Mouse (Mus musculus): Measurements from ENCODE around the gene Gm12394.

DNA sequence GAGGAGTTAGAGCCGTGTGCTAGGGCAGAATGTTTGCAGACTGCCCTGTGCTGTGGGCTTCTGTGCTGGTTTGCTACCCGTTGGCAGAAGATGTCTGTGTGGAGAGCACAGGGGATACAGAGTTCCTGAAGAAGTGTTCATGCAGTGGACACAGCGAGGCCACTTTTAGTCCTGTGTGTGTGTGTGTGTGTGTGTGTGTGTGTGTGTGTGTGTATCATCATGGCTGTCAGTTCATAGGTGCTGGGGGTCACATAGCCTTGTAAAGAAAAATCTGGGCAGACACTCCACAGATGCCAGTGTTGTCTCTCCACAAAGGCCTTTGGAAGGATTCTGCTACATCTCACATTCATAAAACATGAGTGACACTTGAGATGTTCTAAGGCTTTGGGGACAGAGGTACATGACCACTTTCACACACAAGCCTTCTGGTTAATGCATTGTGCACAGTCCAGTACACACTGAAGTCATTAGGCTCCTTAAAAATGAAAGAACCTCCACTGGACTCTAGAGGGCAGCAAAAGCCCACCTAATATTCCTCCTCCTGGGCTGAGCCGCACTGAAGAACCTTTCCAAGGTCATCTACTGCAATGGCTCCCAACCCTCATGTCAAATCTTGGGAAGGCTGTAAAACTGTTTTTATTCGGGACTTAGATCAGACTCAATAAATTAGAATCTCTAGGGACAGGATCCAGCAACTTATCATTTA is 20.2 kb upstream of the Gm12394 start:
- TF ChIP-seq CEBPB (IDR thresholded peaks at IDR 0.05; ENCODE audit: insufficient read depth, poor library complexity, severe bottlenecking) (no peak), POLR2A (IDR thresholded peaks at IDR 0.05; ENCODE audit: insufficient read length, low read depth) (no peak), USF1 (IDR thresholded peaks at IDR 0.05; ENCODE audit: low read depth) (no peak), E2F4 (IDR thresholded peaks at IDR 0.05; ENCODE audit: insufficient read depth) (no peak), POLR2AphosphoS2 (IDR thresholded peaks at IDR 0.05; ENCODE audit: insufficient read length, low read depth) (no peak), MYOG (IDR thresholded peaks at IDR 0.05; ENCODE audit: control insufficient read depth in 1 of 3, insufficient read depth in 1 of 3, insufficient read length in 2 of 3, low read depth in 2 of 3) (no peak), TCF12 (IDR thresholded peaks at IDR 0.05; ENCODE audit: insufficient read depth, poor library complexity, severe bottlenecking) (no peak)

Data from myocyte (in vitro differentiated cells).